Mouse (Mus musculus) heart, adult 8-10 months (tissue): Measurements from ENCODE around the gene Pbx1. TPM values are rescaled to one million over a fixed set of nuclear protein-coding genes. Genes with fewer than 3 reads are reported as not detected.

Experiments used
- DNase-seq: peaks from one replicate; pipeline ENCODE4 v3.0.0; 2022; ENCODE audit warnings: low spot score
- total RNA-seq, 4 experiments: library from RNA; stranded (reverse); gene quantifications; 2 replicates each; pipeline ENCODE4 v1.2.4; 2022

The Pbx1 gene
- total RNA-seq, 4 experiments from 2014 or later, result 48.1 to 60.7 (median 56.2) TPM

- no peak for DNase-seq
Measured at GRCm38 (mm10) chr1:168300505-168300904, 131.6 kb downstream of the Pbx1 start.

- no peak for DNase-seq
Measured at GRCm38 (mm10) chr1:168299928-168300365, 132.1 kb downstream of the Pbx1 start.

- no peak for DNase-seq
Measured at GRCm38 (mm10) chr1:168299181-168299580, 132.9 kb downstream of the Pbx1 start.

DNA sequence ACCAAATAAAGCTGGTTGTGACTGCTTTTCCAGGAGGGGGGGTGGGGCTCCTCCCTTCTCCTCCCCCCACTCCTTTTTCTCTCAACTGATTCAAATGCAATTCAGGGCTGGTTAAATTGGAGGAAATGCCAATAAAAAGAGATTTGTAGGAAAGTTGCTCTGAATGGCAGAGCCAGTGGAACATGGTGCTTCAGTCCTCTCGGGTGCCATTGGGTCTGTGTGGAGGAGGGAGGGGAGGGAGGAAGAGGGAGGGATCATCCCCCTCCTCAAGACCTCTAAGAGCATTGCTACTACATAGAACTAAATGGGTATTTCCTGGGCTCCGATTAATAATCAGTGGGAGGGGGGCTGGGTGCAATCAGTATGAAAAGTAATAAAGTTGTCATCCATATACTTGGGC lies 135.8 kb downstream of the Pbx1 start:
- no peak for DNase-seq

DNA sequence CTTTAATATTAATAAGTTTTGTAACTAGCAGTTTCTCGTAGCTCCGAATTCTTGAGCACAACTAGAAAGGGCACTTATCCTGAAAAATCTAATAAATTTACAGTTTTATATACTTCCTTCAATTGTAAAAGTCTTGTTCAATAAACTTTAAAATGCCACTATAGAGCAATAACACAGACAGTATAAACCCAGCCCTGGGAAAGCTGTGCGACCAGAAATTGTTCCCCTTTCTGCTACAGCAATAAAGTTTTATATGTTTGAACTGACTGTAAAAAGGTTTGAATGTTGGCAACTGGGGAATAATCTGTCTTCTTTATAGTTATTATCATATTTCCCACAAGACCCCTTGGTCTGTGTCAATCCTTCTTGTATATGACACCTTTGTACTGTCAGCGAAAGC lies 136.3 kb downstream of the Pbx1 start:
- DNase-seq, result no peak

DNA sequence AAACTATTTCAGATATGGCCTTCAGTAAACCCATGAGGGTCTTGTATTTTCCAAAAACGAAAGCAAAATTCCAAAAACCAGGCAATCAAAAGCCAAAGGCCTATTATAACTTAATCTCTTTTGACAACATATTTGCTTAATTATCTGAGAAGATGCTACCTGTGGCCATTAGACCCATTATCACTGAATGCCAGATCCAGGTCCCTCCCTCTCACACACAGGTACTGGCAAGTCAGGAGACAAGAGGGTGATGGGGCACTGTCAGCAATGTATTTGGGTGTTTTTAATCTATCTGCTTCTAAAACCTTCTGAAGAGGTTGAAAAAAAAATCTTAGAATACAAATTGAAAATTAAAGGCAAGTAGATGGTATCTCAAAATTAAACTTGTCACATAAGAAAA lies 138.4 kb downstream of the Pbx1 start:
- DNase-seq, result no peak

DNA sequence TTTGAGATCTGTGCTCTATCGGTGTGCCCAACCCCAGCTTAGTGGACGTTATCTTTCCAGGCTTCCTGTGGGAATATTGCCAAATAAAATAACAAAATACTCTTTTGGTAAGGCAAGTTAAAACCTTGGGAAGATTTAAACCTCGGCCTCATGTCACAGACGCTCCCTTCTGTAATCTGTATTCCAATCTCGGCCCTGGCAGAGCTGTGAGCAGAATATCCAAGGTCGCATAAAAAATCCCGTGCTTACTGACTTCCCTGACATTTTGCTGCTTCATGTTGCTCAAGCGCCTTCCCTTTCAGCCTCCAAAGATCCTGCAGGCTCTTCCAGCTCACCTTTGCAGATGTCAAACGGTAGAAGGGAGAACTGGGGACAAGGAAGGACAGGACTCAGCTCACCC lies 140.0 kb downstream of the Pbx1 start:
- no peak for DNase-seq

- no peak for DNase-seq
Measured at GRCm38 (mm10) chr1:168291643-168292040, 140.4 kb downstream of the Pbx1 start.

DNA sequence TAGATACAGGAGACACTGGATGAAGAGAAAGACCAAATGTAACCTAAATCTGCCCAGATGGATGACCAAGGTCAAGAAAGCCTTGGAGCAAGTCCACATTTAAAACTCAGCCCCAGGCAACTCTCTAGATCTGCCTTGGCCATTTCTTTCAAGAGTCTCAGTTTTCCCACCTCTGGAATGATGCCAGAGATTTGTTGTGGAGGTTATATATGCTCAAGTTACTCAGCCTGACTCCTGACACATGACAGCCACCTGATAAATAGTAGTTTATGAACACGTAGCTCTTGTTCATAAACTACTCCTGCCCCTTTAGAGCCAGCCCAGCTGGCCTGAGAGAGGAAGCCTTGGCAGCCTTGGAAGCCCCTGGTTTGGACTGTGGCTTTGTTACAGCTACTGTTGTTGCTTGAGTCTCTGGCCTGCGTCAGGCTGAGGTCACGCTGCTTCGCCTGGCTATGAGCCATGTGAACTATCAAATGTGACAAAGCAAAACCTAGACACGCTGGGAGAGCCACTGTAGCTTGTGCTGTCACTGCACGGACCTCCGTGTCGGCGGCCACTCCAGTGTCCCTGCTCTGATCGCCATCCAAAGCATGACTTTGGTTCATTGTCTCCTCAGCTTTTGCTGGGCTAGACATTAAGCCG lies 140.9 kb downstream of the Pbx1 start:
- peak; percentile 82 for DNase-seq

DNA sequence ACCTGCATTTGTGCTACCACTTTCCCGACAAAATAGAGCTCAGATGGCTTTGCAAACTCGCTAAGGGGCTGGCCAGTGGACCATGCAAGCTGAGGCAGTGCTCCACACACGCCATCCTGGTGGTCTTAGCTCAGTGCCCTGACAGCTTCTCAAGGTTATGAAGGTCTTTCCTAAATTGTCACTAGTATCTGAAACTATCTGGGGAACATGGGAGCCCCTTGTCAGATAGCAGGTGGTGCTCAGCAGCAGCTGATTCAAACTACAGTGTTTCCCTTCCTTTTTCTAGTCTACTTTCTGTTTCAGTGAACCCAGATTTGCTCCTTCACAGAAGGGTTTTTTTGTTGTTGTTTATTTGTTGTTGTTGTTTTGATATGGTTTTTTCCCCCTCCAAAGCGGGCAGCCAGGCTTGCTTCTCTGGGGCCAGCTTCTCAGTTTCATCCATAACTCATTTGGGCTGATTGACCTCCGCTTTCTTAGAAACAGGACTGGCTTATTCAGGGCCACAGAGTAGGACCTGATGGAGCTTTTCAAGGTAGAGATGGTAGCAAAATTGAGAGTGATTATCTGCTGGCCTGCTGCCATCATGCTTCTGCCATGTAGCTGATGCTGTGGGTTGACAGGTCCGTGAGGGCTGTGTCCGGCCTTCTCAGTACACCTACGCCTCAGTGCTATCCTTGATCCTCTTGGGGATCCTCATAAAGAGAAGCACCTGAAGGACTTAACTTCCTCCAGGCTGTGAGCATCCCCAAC lies 141.7 kb downstream of the Pbx1 start:
- no peak for DNase-seq

DNA sequence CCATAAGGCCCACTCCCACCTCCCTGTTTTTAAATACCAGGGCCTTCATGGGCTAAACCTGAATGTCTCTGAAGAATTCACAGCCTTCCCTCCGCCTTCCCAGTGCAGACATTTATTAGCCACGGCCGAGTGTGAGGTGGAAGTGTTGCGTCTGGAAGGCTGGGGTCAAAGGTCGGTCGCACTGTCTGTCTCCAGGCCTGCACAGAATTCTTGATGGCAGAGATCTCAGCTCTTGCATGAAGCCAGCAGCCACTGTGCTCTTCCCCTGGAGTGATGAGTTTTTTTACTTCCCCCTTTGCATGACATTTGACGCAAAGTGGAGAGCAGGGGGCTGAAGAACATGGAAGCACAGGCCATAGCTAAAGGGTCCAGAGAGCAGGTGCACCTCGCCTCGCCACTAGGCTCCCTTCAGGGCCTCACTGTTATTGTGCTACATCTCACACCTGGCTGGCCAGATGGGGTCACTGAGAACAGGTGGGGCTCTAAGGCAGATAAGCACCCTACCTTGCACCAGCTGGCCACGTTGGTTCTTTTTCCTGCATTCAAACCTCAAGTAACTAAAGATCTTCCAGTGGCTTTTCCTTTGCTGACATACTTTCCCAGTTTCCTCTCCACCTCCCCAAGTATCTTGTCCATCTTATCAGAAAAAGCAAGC lies 143.1 kb downstream of the Pbx1 start:
- no peak for DNase-seq

GRCm38 (mm10) chr1:168287843-168288591 lies 144.1 kb downstream of the Pbx1 start:
- DNase-seq, result peak; percentile 72

DNA sequence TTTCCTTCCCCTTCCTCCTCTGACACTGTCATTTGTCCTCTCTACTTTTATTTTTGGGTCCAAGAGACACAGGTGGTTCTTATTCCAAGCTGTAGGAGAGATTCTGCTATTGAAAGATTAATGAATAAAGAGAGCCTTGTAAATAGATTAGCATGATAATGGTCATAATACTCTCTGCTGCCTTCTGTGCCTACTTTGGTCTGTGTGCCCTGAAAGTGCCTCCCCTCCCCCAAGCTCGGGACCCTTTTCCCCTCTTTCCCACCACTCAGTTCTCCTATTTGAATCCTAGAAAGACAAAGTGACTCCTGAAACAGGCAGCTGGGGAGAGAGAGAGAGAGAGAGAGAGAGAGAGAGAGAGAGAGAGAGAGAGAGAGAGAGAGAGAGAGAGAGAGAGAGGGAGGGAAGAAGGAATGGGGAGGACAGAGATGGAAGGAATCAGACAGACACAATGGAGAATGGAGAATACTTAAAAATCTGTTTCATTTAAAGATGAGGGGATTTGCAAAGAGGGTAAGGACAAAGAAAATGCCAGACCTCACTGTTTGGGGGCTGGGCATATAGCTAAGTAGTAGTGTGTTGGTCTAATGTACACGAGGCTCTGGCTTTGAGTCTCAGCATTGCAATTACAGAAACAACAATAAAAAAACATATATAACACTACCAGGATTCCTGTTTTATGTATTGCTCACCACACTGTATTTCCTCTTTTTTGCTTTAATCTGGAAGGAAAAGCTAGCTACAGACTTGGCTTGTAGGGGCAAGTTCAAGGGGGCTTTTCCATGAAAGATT lies 145.0 kb downstream of the Pbx1 start:
- DNase-seq, result no peak

- no peak for DNase-seq
Measured at GRCm38 (mm10) chr1:168284566-168285141, 147.4 kb downstream of the Pbx1 start.

DNA sequence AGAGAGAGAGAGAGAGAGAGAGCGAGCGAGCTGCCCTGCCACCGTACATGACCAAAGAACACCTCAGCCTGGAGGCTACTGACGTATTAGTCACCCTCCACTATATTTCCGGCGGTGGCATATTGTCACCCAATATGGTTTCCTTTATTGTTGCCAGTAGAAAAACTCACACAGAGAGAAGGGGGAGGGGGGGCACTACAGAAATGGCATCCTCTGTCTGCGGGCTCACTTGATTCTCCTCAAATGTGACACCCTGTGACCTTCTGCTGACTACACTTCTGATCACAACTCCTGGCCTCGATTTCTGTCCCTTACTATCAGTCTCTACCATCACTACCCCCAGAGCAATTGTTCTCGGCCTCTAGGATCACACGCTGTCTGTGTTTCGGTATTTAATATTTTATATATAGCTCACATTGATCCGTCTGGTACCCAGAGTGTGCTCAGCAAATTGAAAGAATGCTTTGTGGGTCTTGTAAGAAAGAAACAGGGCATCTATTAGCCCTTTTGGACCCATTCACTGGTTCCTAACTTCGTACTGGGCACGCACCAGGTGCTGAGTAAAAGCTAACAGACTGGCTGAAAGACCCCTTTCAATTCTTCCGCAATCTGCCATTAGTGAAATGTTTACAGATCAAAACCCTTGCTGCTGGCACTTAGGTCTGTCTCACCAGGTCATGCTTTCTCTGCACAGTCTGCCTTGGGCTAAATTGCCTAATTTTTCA lies 148.1 kb downstream of the Pbx1 start:
- DNase-seq, result no peak

DNA sequence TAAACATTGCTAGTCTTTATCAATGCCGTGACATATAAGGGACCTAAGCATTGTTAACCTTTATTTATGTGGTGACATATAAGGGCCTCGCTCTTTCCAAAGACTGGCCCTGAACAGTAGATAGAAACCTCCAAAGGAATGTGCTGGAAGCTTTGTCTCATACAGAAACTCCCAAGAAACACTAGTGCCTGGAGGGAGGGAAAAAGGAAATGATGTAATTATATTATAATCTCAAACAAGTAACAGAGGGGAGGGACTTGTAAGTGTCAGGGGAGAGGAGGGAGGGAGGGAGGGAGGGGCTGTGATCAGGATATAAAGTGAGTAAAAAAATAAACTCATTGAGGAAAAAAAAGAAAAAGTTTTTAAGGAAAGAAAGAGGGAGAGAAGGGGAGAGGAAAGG lies 148.6 kb downstream of the Pbx1 start:
- no peak for DNase-seq

DNA sequence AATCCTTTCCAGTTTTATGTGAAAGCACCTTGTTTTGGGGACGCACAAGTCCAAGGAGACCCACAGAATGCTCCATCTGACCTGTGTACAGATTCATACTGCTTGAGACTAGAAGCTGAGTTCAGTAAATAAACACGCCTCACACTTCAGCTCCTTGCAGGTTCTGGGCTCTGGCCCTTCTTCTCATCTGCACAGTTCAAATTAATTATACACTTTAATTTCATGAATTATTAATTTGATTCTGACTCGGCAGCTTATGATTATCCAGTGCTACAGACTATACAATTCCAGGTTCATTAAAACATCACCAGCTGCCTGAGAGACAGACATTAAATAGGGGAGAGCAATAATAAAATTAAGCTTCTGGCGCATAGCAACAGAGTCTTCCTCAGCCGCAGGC lies 156.4 kb downstream of the Pbx1 start:
- no peak for DNase-seq

DNA sequence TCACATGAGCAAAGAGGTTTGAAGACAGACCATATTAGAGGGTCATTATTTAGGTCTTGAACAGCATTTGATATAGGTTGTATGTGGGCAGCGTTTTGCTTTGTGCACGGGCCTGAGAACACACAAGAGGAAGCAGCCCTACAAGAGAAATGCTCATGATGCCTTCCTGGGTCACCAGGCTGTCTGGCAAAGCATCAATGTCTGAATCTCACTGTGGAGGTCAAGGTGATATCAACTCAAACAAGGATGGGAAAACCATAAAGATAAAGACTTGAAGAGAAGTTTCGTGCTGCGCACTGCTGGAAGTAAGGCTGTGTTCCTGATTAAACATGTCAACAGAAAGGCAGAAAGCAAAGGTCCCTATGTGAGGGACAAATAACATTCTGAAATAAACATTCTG lies 157.8 kb downstream of the Pbx1 start:
- no peak for DNase-seq

GRCm38 (mm10) chr1:168272091-168272490 lies 160.0 kb downstream of the Pbx1 start:
- DNase-seq, result no peak

- no peak for DNase-seq
Measured at GRCm38 (mm10) chr1:168271207-168271606, 160.9 kb downstream of the Pbx1 start.
